Comparison of ENCODE assay signal across 7 mouse cellular contexts in genomic region chr2:167799629-167800387, GRCm38 (mm10).
DNase-seq lines count a peak whose midpoint lies in the region; ATAC-seq lines count a peak whose summit lies in the region.

No protein-coding gene starts in this region.

- no peaks in the 10 kb centered on the region for H3K9me3 ChIP-seq in intestine, embryonic 14.5 days (ENCODE audit: control insufficient read depth, low read length)

- H3K27ac ChIP-seq in intestine, embryonic 14.5 days (ENCODE audit: low read depth) = no peak overlapping the region

- peak; percentile 74; the same call in 1 of the 2 replicates for ATAC-seq in intestine, embryonic 14.5 days (replicated peaks; ENCODE audit: low FRiP score, low TSS enrichment, low read depth)
- ATAC-seq in megakaryocyte, adult 5-6 weeks (ENCODE audit: poor library complexity, severe bottlenecking) = peak; percentile 66

- DNase-seq in spleen, postnatal 36 days (ENCODE audit: low spot score in 2 of 2) = peak; percentile 31 to 40
- DNase-seq in spleen, adult 12 weeks (ENCODE audit: low spot score) = no peak
- DNase-seq in c-Kit-positive CD71-positive TER-119-positive erythroid progenitor cells, embryonic 14.5 days (ENCODE audit: low spot score) = peak; percentile 40
- DNase-seq in intestine, embryonic 14.5 days (ENCODE audit: low spot score) = no peak
- no peak for DNase-seq in testis, postnatal 10 days (ENCODE audit: low spot score)
- no peak for DNase-seq in thymus, postnatal 10 days (ENCODE audit: low spot score in 2 of 2)

- H3K27me3 ChIP-seq in intestine, embryonic 14.5 days (replicated peaks; ENCODE audit: control insufficient read depth, insufficient read depth, low read length) = no peaks in the 10 kb centered on the region

- peaks cover 20% of the 10 kb centered on the region for H3K4me1 ChIP-seq in intestine, embryonic 14.5 days (replicated peaks; ENCODE audit: control insufficient read depth, insufficient read depth, low read length)

- H3K36me3 ChIP-seq in intestine, embryonic 14.5 days (ENCODE audit: control insufficient read depth, insufficient read depth, low read length) = no peaks in the 10 kb centered on the region

- no peak overlapping the region for H3K9ac ChIP-seq in intestine, embryonic 14.5 days (ENCODE audit: low read length)

- WGBS in intestine, embryonic 14.5 days = 81% methylated on average over 5 of the region's 5 CpGs

- no peak overlapping the region for H3K4me3 ChIP-seq in intestine, embryonic 14.5 days (ENCODE audit: low read depth, low read length)

- no peak overlapping the region for H3K4me2 ChIP-seq in intestine, embryonic 14.5 days (ENCODE audit: low read length)

Comparison
In these comparisons a context has a peak if more than half of its experiments do, and no peak if none do; other contexts are left out.
1. DNase-seq: peak in spleen, postnatal 36 days (2 of 2) and c-Kit-positive CD71-positive TER-119-positive erythroid progenitor cells, embryonic 14.5 days (single experiment); none in spleen, adult 12 weeks (single experiment), intestine, embryonic 14.5 days (single experiment), testis, postnatal 10 days (single experiment) and thymus, postnatal 10 days (0 of 2).